Comparison of ENCODE assay signal across 37 mouse cellular contexts in genomic region chr7:102467566-102467965, GRCm38 (mm10). TPM values are rescaled to one million over a fixed set of nuclear protein-coding genes. Genes with fewer than 3 reads are reported as not detected.
"Had no signal": no experiment of that assay in that cellular context is flagged by ENCODE, and none has a peak within 500 bp of the region (broad histone marks: within the 10 kb centered on the region; RNA-seq: fewer than 3 reads in every experiment).

No protein-coding gene starts in this region.

- H3K9ac ChIP-seq: hindbrain, embryonic 12.5 days; hindbrain, embryonic 14.5 days; intestine, embryonic 15.5 days; limb, embryonic 12.5 days had no signal

- H3K4me3 ChIP-seq: gastrocnemius, adult 2 months; heart, adult 2 months; hindbrain, embryonic 10.5 days; hindbrain, embryonic 12.5 days; intestine, embryonic 15.5 days; layer of hippocampus, adult 2 months; left cerebral cortex, adult 2 months; limb, embryonic 10.5 days; limb, embryonic 12.5 days had no signal

- H3K27ac ChIP-seq: gastrocnemius, adult 2 months; heart, adult 2 months; hindbrain, embryonic 10.5 days; hindbrain, embryonic 12.5 days; hindbrain, embryonic 14.5 days; intestine, embryonic 15.5 days; layer of hippocampus, adult 2 months; left cerebral cortex, adult 2 months; limb, embryonic 10.5 days; limb, embryonic 12.5 days had no signal

- H3K27me3 ChIP-seq: hindbrain, embryonic 12.5 days; intestine, embryonic 15.5 days; limb, embryonic 12.5 days had no signal

- ATAC-seq: hindbrain, embryonic 16.5 days; inflammation-experienced regulatory T-cells, adult 6 months; intestine, embryonic 15.5 days; intestine, postnatal 0 days had no signal

- DNase-seq: gastrocnemius, adult 2 months; gastrocnemius, postnatal 10 days; gastrocnemius, postnatal 25 days; heart, adult 2 months; heart, postnatal 10 days; heart, postnatal 4 days; kidney, adult 18-20 months; kidney, adult 8-10 months; kidney, postnatal 10 days; kidney, postnatal 25 days; kidney, postnatal 4 days; liver had no signal

- H3K4me2 ChIP-seq: heart, embryonic 11.5 days; hindbrain, embryonic 12.5 days; hindbrain, embryonic 14.5 days; intestine, embryonic 15.5 days; limb, embryonic 12.5 days had no signal

- H3K4me1 ChIP-seq: hindbrain, embryonic 10.5 days; hindbrain, embryonic 12.5 days; intestine, embryonic 15.5 days; limb, embryonic 12.5 days had no signal

- H3K9me3 ChIP-seq: hindbrain, embryonic 10.5 days; hindbrain, embryonic 12.5 days; intestine, embryonic 15.5 days; limb, embryonic 10.5 days; limb, embryonic 12.5 days had no signal

RNA-seq across cellular contexts. Expression of gene Olfr543, which starts 13.9 kb away (rescaled TPM):
- total RNA-seq: gastrocnemius, adult 2 months; gastrocnemius, postnatal 10 days; gastrocnemius, postnatal 25 days; gastrocnemius, postnatal 4 days; granulocyte monocyte progenitor cell, adult 5-6 weeks; heart, adult 2 months; heart, postnatal 10 days; heart, postnatal 25 days; heart, postnatal 4 days; layer of hippocampus, adult 2 months; layer of hippocampus, postnatal 10 days; layer of hippocampus, postnatal 25 days; left cerebral cortex, adult 2 months; left cerebral cortex, postnatal 14 days; left cerebral cortex, postnatal 36 days had no signal
- polyA plus RNA-seq: heart, adult 2 months; intestine, postnatal 0 days had no signal

RNA-seq across cellular contexts. Expression of gene Olfr544, which starts 20.5 kb away (rescaled TPM):
- total RNA-seq: gastrocnemius, adult 2 months; gastrocnemius, postnatal 10 days; gastrocnemius, postnatal 25 days; gastrocnemius, postnatal 4 days; granulocyte monocyte progenitor cell, adult 5-6 weeks; heart, adult 2 months; heart, postnatal 10 days; heart, postnatal 25 days; heart, postnatal 4 days; layer of hippocampus, adult 2 months; layer of hippocampus, postnatal 10 days; layer of hippocampus, postnatal 25 days; left cerebral cortex, adult 2 months; left cerebral cortex, postnatal 14 days; left cerebral cortex, postnatal 36 days had no signal
- polyA plus RNA-seq: frontal cortex, adult 2 months; heart, adult 2 months; inflammation-experienced regulatory T-cells, adult 6 months; intestine, embryonic 15.5 days; kidney, embryonic 14.5 days; kidney, embryonic 16.5 days; limb, embryonic 12.5 days had no signal

RNA-seq across cellular contexts. Expression of gene Olfr545, which starts 31.8 kb away (rescaled TPM):
- total RNA-seq: gastrocnemius, adult 2 months; gastrocnemius, postnatal 10 days; gastrocnemius, postnatal 25 days; gastrocnemius, postnatal 4 days; granulocyte monocyte progenitor cell, adult 5-6 weeks; heart, adult 2 months; heart, postnatal 10 days; heart, postnatal 25 days; heart, postnatal 4 days; layer of hippocampus, adult 2 months; layer of hippocampus, postnatal 10 days; layer of hippocampus, postnatal 25 days; left cerebral cortex, adult 2 months; left cerebral cortex, postnatal 14 days; left cerebral cortex, postnatal 36 days had no signal
- polyA plus RNA-seq: heart, adult 2 months; heart, embryonic 11.5 days; heart, embryonic 14.5 days; heart, embryonic 16.5 days; inflammation-experienced regulatory T-cells, adult 6 months; intestine, postnatal 0 days; kidney, embryonic 14.5 days; kidney, embryonic 16.5 days; limb, embryonic 14.5 days had no signal
